Mouse (Mus musculus) large intestine, adult 2 months (tissue): ENCODE data around the gene 4930519G04Rik. TPM values are rescaled to one million over a fixed set of nuclear protein-coding genes. Genes with fewer than 3 reads are reported as not detected.
"Not testable (repeated sequence)": the region's sequence is repeated elsewhere in the genome, so short reads cannot be mapped to it uniquely, and the experiment has no call there.

ENCODE experiments used
- DNase-seq: peaks from one replicate; pipeline ENCODE4 v3.0.0-alpha.2; 2012; ENCODE audit warnings: low read depth, low spot score
- WGBS: fragments of 180-500 bp; shearing (Covaris S2); methylation state at CpG from one replicate; pipeline ENCODE4 v1.1.7; 2018; 5-methylcytosine and 5-hydroxymethylcytosine counted together
- polyA plus RNA-seq: library from polyadenylated mRNA; depleted of rRNA; stranded (reverse); fragments of >200 nt; gene quantifications from 2 replicates; pipeline ENCODE4 v1.2.3, GENCODE M21; 2012

4930519G04Rik gene
- polyA plus RNA-seq, 1 experiment = not detected

DNA sequence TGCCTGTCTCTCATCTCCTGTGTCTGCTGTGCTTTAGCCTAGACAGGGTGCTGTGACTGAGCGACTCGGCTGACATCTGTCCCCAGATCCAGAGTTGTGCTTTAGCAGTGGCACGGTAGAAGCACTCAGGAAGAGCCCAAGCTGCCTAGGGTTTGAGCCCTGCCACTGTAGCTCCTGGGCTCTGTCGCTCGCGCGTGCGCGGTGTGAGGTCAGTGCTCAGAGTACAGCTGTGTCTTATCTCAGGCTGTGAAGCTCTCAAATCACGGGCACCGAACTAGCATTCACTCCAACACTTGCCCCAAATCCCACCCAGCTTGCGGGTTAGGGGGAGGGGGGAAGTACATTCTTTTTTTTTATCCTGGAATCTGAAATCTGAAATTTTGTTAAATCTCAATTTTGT lies 16.6 kb upstream of the 4930519G04Rik start:
- no peak for DNase-seq
- 66% methylated on average over 12 of the region's 12 CpGs for WGBS

- WGBS = 44% methylated on average over 5 of the region's 5 CpGs
These were observed 13.0 kb upstream of the 4930519G04Rik start for GRCm38 (mm10) chr5:114840481-114840880.

GRCm38 (mm10) chr5:114842155-114842554 lies 11.3 kb upstream of the 4930519G04Rik start:
- not testable (repeated sequence) for DNase-seq
- 48% methylated on average over 3 of the region's 3 CpGs for WGBS

More at GRCm38 (mm10) chr5:114840481-114840880, 13.0 kb upstream of the 4930519G04Rik start:
- not testable (repeated sequence) for DNase-seq

DNA sequence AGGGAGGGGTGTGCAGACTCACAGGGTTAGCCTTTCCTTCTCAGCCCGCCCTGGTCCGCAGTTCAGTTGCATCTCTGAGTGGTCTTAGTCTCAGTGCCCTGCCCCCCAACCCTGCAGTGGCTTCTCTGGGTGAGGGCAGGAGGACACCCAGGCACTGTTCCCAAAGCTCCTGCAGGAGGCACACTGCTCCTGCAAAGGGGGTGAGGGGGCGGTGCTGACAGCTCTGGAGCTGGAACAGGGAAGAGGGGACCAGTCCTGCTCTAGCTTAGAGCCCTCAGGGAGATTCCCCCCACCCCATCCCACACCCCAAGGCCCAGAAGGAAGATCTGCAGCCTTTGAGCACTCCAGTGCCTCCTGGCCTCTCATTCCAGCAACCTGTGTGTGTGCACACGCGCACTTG lies 10.8 kb upstream of the 4930519G04Rik start:
- no peak for DNase-seq
- 88% methylated on average over 5 of the region's 5 CpGs for WGBS

- 79% methylated on average over 2 of the region's 2 CpGs for WGBS
- not testable (repeated sequence) for DNase-seq
These were observed 9.1 kb upstream of the 4930519G04Rik start for GRCm38 (mm10) chr5:114844371-114844770.

DNA sequence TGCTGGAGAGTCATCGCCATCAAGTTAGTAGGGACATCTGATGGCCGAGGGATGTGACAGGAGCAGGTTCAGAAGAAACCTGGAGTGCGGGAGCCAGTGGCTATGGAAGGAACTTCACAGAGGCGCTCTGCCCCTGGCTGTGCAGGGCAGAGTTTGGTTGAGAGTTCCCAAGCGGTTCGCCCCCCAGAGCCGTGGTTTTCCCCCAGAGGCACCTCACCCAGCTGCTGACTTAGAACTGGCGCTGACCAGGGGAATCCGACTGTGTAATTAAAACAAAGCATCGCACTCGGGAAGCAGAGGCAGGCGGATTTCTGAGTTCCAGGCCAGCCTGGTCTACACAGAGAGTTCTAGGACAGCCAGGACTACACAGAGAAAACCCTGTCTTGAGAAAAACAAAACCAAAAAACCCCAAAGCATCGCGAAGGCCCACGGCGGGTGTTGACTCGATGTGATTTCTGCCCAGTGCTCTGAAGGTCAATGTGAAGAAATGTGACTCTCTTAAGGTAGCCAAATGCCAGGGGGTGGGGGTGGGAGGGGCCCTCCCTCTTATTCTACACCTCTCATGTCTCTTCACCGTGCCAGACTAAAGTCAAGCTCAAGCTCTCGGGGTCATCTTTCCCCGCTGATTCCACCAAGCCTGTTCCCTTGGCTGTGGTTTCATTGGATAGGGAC lies 1.8 kb upstream of the 4930519G04Rik start:
- WGBS = 82% methylated on average over 20 of the region's 20 CpGs
- DNase-seq = no peak

- 84% methylated on average over 12 of the region's 12 CpGs for WGBS
These were observed 5.1 kb downstream of the 4930519G04Rik start, which contains the start of gene Gm9936 for GRCm38 (mm10) chr5:114858582-114858981. Gm9936 (minus strand) TSS chr5:114858682.

GRCm38 (mm10) chr5:114859253-114859652 lies 5.8 kb downstream of the 4930519G04Rik start:
- DNase-seq = peak; percentile 57

More at GRCm38 (mm10) chr5:114858582-114858981, 5.1 kb downstream of the 4930519G04Rik start, which contains the start of gene Gm9936:
- DNase-seq = no peak

GRCm38 (mm10) chr5:114861730-114862129 lies 8.3 kb downstream of the 4930519G04Rik start:
- WGBS = 21% methylated on average over 6 of the region's 6 CpGs
- no peak for DNase-seq

More at GRCm38 (mm10) chr5:114859253-114859652, 5.8 kb downstream of the 4930519G04Rik start:
- WGBS = 6% methylated on average over 18 of the region's 18 CpGs

DNA sequence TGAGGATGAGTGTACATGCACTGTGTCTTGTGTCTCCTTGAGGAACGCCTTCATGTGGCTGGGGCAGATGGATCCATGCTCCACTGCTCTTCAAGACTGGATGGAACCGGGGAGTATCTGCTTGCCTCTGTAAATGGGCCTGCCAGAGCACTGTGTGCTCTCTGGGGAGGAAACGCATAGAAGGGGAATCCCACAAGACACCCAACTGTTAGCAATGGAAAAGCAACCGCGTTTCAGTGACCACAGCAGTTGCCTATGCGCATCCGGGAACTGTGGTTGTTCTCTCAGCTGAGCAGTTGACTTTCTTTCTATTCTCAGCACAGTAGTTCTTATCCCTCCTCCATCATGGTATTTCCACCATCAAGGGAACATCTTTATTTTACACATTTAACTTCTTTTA lies 11.3 kb downstream of the 4930519G04Rik start:
- whole genome bisulfite sequencing = 75% methylated on average over 7 of the region's 7 CpGs
- no peak for DNase-seq

- no peak for DNase-seq
- 91% methylated on average over 12 of the region's 12 CpGs for WGBS
These were observed 11.8 kb downstream of the 4930519G04Rik start for GRCm38 (mm10) chr5:114865279-114865678.

- 23% methylated on average over 6 of the region's 6 CpGs for WGBS
- DNase-seq = peak; percentile 24
These were observed 22.4 kb downstream of the 4930519G04Rik start for GRCm38 (mm10) chr5:114875858-114876257.

- 64% methylated on average over 6 of the region's 6 CpGs for WGBS
- DNase-seq = no peak
These were observed 22.9 kb downstream of the 4930519G04Rik start for GRCm38 (mm10) chr5:114876331-114876730.

DNA sequence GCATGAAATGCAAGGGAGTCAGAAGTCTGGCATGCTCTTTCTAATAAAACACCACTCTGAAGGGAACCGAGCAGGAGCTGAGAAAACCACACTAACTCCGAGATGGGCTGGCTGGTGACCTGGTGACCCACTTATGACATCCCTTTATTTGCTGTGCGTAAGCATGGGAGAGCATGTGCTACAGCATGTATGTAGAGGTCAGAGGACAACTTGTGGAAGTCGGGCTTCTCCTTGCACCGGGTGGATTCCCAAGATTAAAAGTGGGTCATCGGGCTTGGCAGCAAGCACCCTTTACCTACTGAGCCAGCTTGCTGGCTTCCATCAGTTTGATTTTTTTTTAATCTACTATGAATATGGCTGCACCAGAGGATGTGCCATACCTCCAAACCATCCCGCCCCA lies 24.0 kb downstream of the 4930519G04Rik start:
- no peak for DNase-seq
- 68% methylated on average over 7 of the region's 7 CpGs for WGBS

GRCm38 (mm10) chr5:114879399-114879798 lies 25.9 kb downstream of the 4930519G04Rik start:
- WGBS = 66% methylated on average over 13 of the region's 13 CpGs
- no peak for DNase-seq

GRCm38 (mm10) chr5:114882319-114882718 lies 28.9 kb downstream of the 4930519G04Rik start:
- DNase-seq = not testable (repeated sequence)
- WGBS = 86% methylated on average over 7 of the region's 7 CpGs

DNA sequence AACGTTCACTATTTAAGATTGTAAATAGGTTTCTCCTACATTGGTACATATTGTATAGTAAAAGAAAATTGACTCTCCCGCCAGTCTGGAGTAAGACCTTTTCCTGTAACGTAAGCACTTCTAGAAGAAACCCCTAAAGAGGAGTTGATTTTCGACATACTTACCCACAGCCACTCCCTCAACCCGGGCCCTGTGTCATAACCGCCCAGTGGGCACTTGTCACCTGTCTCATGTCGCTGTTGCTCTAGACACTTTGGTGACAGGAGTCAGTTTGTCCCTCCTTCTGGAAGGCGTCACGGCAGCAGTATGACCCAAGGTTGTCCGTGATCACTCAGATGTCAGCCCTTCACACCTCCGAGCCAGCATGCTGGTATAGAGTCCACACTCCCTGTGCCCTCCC lies 29.6 kb downstream of the 4930519G04Rik start:
- no peak for DNase-seq
- WGBS = 89% methylated on average over 11 of the region's 11 CpGs

- WGBS = 45% methylated on average over 6 of the region's 6 CpGs
- no peak for DNase-seq
These were observed 33.3 kb downstream of the 4930519G04Rik start for GRCm38 (mm10) chr5:114886801-114887200.

- DNase-seq = no peak
- WGBS = 73% methylated on average over 2 of the region's 2 CpGs
These were observed 35.5 kb downstream of the 4930519G04Rik start for GRCm38 (mm10) chr5:114888995-114889394.

DNA sequence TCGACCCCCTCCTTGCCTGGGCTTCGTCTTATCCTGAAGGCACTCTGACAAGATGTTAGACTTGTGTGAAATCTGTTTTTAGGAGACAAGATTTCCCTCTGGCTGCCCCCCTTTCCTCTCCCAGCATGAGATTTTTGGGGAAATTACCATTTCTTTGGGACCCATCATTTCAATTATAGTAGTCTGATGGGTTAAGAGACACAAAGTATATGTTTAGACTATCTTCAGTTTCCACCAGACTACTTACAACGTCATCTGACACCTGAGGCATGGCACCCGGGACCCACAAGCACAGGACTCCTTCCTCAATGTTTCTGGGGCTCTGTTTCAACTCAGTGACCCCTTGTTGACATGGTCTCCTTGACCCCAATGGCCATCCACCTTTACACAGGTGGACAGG lies 42.1 kb downstream of the 4930519G04Rik start:
- WGBS = 91% methylated on average over 4 of the region's 4 CpGs
- no peak for DNase-seq

DNA sequence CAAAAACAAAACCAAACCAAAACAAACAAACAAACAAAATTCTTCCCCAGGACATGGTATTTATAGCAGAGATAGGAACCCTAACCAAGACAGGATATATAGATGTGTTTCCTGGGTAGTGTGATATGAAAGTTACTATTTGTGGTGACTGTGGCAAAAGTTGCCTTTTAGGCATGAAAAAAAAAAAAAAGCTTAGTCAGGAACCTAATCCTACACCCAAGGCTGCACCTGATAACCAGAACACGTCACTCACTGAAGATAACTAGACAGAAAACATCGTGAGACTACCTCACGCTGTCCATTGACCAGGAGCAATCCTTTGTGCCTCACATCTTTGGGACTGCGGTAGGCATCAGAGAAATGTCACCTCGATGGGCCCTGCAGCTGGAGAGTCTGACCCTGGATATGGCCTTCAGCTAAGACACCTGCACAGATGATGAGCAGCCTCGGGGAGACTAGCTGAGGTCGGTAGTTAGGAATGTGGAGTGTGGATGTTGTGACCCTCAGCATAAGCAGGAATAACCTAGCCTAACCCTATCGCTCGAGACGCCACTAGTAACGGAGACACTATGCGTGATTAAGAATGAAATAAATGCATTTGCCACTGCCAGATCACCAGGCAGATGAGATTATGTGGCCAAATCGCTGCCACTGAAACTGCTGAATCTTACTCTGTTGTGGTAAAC lies 43.4 kb downstream of the 4930519G04Rik start, which contains the start of gene Oasl2:
Gene Oasl2 (plus strand): TSS at position 249 of the 686 bp plus-strand sequence.
- WGBS = 44% methylated on average over 13 of the region's 13 CpGs
- DNase-seq = no peak
